In the genomic region with DNA sequence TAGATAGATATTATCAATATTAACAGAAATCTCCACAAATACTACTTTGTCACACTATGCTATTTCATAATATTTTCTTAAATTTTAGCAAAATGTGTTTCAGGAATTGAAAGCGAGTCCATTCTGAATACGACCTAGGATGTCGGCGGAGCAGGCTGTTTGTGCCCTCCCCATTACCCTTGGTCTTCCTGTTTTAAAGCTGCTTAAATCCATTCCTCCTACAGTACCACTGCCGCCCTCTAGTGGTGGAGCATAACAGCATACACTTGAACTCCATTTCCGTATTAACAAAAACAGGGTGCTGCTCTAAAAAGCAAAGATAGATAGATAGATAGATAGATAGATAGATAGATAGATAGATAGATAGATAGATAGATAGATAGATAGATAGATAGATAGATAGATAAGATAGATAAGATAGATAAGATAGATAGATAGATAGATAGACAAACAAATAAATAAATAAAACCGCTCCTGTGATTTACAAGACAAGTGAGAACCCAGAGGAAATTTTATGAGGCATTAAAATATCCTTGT, we compare ENCODE assay signal across 8 mouse cellular contexts. TPM values are rescaled to one million over a fixed set of nuclear protein-coding genes. Genes with fewer than 3 reads are reported as not detected.
DNase-seq lines count a peak whose midpoint lies in the region; ATAC-seq and TF ChIP-seq lines count a peak whose summit lies in the region.

No protein-coding gene starts in this region.

- peaks cover 34% of the 10 kb centered on the region for H3K27me3 ChIP-seq in kidney, embryonic 15.5 days
- H3K27me3 ChIP-seq in forebrain, embryonic 15.5 days, result peaks cover 3% of the 10 kb centered on the region; the same call in 1 of the 2 replicates
- peaks cover 11% of the 10 kb centered on the region; the same call in 1 of the 2 replicates for H3K27me3 ChIP-seq in intestine, embryonic 14.5 days (replicated peaks; ENCODE audit: control insufficient read depth, insufficient read depth, low read length)
- H3K27me3 ChIP-seq in stomach, postnatal 0 days (ENCODE audit: control insufficient read depth, insufficient read depth, low read length), result no peaks in the 10 kb centered on the region

- DNase-seq in kidney, adult 11 months, result peak; percentile 52
- DNase-seq in c-Kit-positive CD71-negative TER-119-negative erythroid progenitor cells, embryonic 14.5 days (ENCODE audit: low read depth), result peak; percentile 82
- DNase-seq in intestine, embryonic 14.5 days (ENCODE audit: low spot score), result peak; percentile 77
- peak; percentile 84 for DNase-seq in left cerebral cortex, postnatal 4 days
- peak; percentile 82 for DNase-seq in stomach, postnatal 0 days (ENCODE audit: low spot score)

- no peaks in the 10 kb centered on the region for H3K4me1 ChIP-seq in kidney, embryonic 15.5 days
- peaks cover 6% of the 10 kb centered on the region; the same call in 1 of the 2 replicates for H3K4me1 ChIP-seq in forebrain, embryonic 15.5 days
- no peaks in the 10 kb centered on the region for H3K4me1 ChIP-seq in intestine, embryonic 14.5 days (replicated peaks; ENCODE audit: control insufficient read depth, insufficient read depth, low read length)
- H3K4me1 ChIP-seq in stomach, postnatal 0 days (replicated peaks; ENCODE audit: control insufficient read depth, insufficient read depth), result no peaks in the 10 kb centered on the region

- H3K9me3 ChIP-seq in kidney, embryonic 15.5 days (replicated peaks), result no peaks in the 10 kb centered on the region
- no peaks in the 10 kb centered on the region for H3K9me3 ChIP-seq in forebrain, embryonic 15.5 days
- H3K9me3 ChIP-seq in intestine, embryonic 14.5 days (ENCODE audit: control insufficient read depth, low read length), result no peaks in the 10 kb centered on the region
- no peaks in the 10 kb centered on the region for H3K9me3 ChIP-seq in stomach, postnatal 0 days (ENCODE audit: control insufficient read depth, low read length)

- H3K9ac ChIP-seq in kidney, embryonic 15.5 days, result no peak overlapping the region
- H3K9ac ChIP-seq in forebrain, embryonic 15.5 days (replicated peaks), result no peak overlapping the region
- H3K9ac ChIP-seq in intestine, embryonic 14.5 days (ENCODE audit: low read length), result no peak overlapping the region
- H3K9ac ChIP-seq in stomach, postnatal 0 days (ENCODE audit: low read length), result no peak overlapping the region

- peak; percentile 87 for TF ChIP-seq CTCF in stomach, postnatal 0 days (IDR thresholded peaks at IDR 0.05; ENCODE audit: low read depth)

- H3K4me2 ChIP-seq in kidney, embryonic 15.5 days, result no peak overlapping the region
- no peak overlapping the region for H3K4me2 ChIP-seq in forebrain, embryonic 15.5 days (replicated peaks)
- no peak overlapping the region for H3K4me2 ChIP-seq in intestine, embryonic 14.5 days (ENCODE audit: low read length)
- no peak overlapping the region for H3K4me2 ChIP-seq in stomach, postnatal 0 days (replicated peaks; ENCODE audit: low read depth)

- no peak for TF ChIP-seq EP300 in stomach, postnatal 0 days (optimal IDR thresholded peaks at IDR 0.05)

- 22% methylated on average over 7 of the region's 7 CpGs for WGBS in kidney, embryonic 15.5 days
- WGBS in forebrain, embryonic 15.5 days, result 20% methylated on average over 7 of the region's 7 CpGs
- WGBS in intestine, embryonic 14.5 days, result 27% methylated on average over 7 of the region's 7 CpGs
- 19% methylated on average over 7 of the region's 7 CpGs for WGBS in stomach, postnatal 0 days

- no peaks in the 10 kb centered on the region for H3K36me3 ChIP-seq in kidney, embryonic 15.5 days
- no peaks in the 10 kb centered on the region for H3K36me3 ChIP-seq in forebrain, embryonic 15.5 days
- H3K36me3 ChIP-seq in intestine, embryonic 14.5 days (ENCODE audit: control insufficient read depth, insufficient read depth, low read length), result no peaks in the 10 kb centered on the region
- H3K36me3 ChIP-seq in stomach, postnatal 0 days (ENCODE audit: control insufficient read depth, insufficient read depth, low read length), result no peaks in the 10 kb centered on the region

- intact Hi-C loops in left cerebral cortex, postnatal 4 days (cut with DNase I), result no loop called here

- no peak overlapping the region for H3K27ac ChIP-seq in kidney, embryonic 15.5 days
- no peak overlapping the region for H3K27ac ChIP-seq in forebrain, embryonic 15.5 days (replicated peaks)
- H3K27ac ChIP-seq in intestine, embryonic 14.5 days (ENCODE audit: low read depth), result no peak overlapping the region
- no peak overlapping the region for H3K27ac ChIP-seq in stomach, postnatal 0 days (replicated peaks)

- H3K4me3 ChIP-seq in kidney, embryonic 15.5 days (replicated peaks), result no peak overlapping the region
- H3K4me3 ChIP-seq in forebrain, embryonic 15.5 days, result no peak overlapping the region
- H3K4me3 ChIP-seq in intestine, embryonic 14.5 days (ENCODE audit: low read depth, low read length), result no peak overlapping the region
- H3K4me3 ChIP-seq in stomach, postnatal 0 days (ENCODE audit: low read depth, low read length), result no peak overlapping the region

- no peak for ATAC-seq in kidney, embryonic 15.5 days (replicated peaks; ENCODE audit: low FRiP score)
- ATAC-seq in forebrain, embryonic 15.5 days (replicated peaks), result peak; percentile 67; the same call in 1 of the 2 replicates
- ATAC-seq in intestine, embryonic 14.5 days (replicated peaks; ENCODE audit: low FRiP score, low TSS enrichment, low read depth), result no peak
- ATAC-seq in monocyte, adult 5-6 weeks (replicated peaks; ENCODE audit: insufficient number of reproducible peaks, low FRiP score, low TSS enrichment, poor library complexity, severe bottlenecking), result peak; percentile 93
- ATAC-seq in stomach, postnatal 0 days (ENCODE audit: low FRiP score, low TSS enrichment), result peak; percentile 67; the same call in 1 of the 2 replicates

RNA-seq across cellular contexts. Expression of a gene that starts 17.2 kb away (rescaled TPM):
- polyA plus RNA-seq in kidney, embryonic 15.5 days (2015; fragmentation: Nextera tagmentation; extraction: Ambion mirVana), result 1.2 and 2.4 TPM in 2 replicates
- 0.78 and 1.0 TPM in 2 replicates for polyA plus RNA-seq in forebrain, embryonic 15.5 days (2015; fragmentation: Nextera tagmentation; extraction: Ambion mirVana)
- 1.7 and 2.9 TPM in 2 replicates for polyA plus RNA-seq in intestine, embryonic 14.5 days (2014; fragmentation: Nextera tagmentation; extraction: Ambion mirVana)
- 1 to 10 TPM; 2.0 to 4.0 TPM for total RNA-seq in left cerebral cortex, postnatal 4 days (2021)
- total RNA-seq in monocyte, adult 5-6 weeks (2017), result 26.1 to 44.3 TPM (median 26.9 TPM) in 3 replicates
- 1.2 and 1.5 TPM in 2 replicates for polyA plus RNA-seq in stomach, postnatal 0 days (2015; fragmentation: Nextera tagmentation; extraction: Ambion mirVana)

RNA-seq across cellular contexts. Expression of a gene that starts 26.5 kb away (rescaled TPM):
- polyA plus RNA-seq in kidney, embryonic 15.5 days (2015; fragmentation: Nextera tagmentation; extraction: Ambion mirVana), result 3.8 and 5.2 TPM in 2 replicates
- 4.8 and 5.5 TPM in 2 replicates for polyA plus RNA-seq in forebrain, embryonic 15.5 days (2015; fragmentation: Nextera tagmentation; extraction: Ambion mirVana)
- 14.0 and 18.1 TPM in 2 replicates for polyA plus RNA-seq in intestine, embryonic 14.5 days (2014; fragmentation: Nextera tagmentation; extraction: Ambion mirVana)
- 1 to 10 TPM; 1.6 to 2.1 TPM for total RNA-seq in left cerebral cortex, postnatal 4 days (2021)
- 45.9 to 101 TPM (median 98.0 TPM) in 3 replicates for total RNA-seq in monocyte, adult 5-6 weeks (2017)
- 7.6 and 7.7 TPM in 2 replicates for polyA plus RNA-seq in stomach, postnatal 0 days (2015; fragmentation: Nextera tagmentation; extraction: Ambion mirVana)

Comparison
In these comparisons a context has a peak if more than half of its experiments do, and no peak if none do; other contexts are left out.
1. ATAC-seq: peak in forebrain, embryonic 15.5 days (single experiment), monocyte, adult 5-6 weeks (single experiment) and stomach, postnatal 0 days (single experiment); none in kidney, embryonic 15.5 days (single experiment) and intestine, embryonic 14.5 days (single experiment).
2. Peak in every context shown above with its lines, with median percentiles within 50 percentile points of each other: DNase-seq.